Mouse (Mus musculus) E14TG2a.4 (cell line): ENCODE data around the gene Dbn1.

ENCODE experiments used
- H3K27me3 ChIP-seq: 2 replicates; pipeline ENCODE4 v1.6.1; 2014; ENCODE audit warnings: low read length, control low read depth; ENCODE audit not compliant: insufficient read depth
- H3K36me3 ChIP-seq: 2 replicates; pipeline ENCODE4 v1.6.1; 2014; ENCODE audit warnings: low read length, control low read depth; ENCODE audit not compliant: insufficient read depth
- H3K4me1 ChIP-seq: replicated peaks from 2 replicates; pipeline ENCODE4 v1.6.1; 2014; ENCODE audit warnings: low read depth, low read length, control low read depth
- H3K4me3 ChIP-seq: replicated peaks from 2 replicates; pipeline ENCODE4 v1.5.1; 2014; ENCODE audit warnings: mild to moderate bottlenecking, low read length
- H3K9me3 ChIP-seq: 2 replicates; pipeline ENCODE4 v1.6.1; 2014; ENCODE audit warnings: low read length, control low read depth
- CTCF ChIP-seq: conservative IDR thresholded peaks from 2 replicates; pipeline ENCODE4 v1.5.1; 2014; ENCODE audit warnings: low read length
- NANOG ChIP-seq: IDR thresholded peaks from 2 replicates; pipeline ENCODE4 v1.6.1; 2014; ENCODE audit warnings: borderline replicate concordance, low read length, mixed read lengths
- POU5F1 ChIP-seq: IDR thresholded peaks from 2 replicates; pipeline ENCODE4 v1.6.1; 2014; ENCODE audit warnings: low read length, borderline replicate concordance

The Dbn1 gene

GRCm38 (mm10) chr13:55429226-55429888 is 58.6 kb downstream of the Dbn1 start:
- H3K36me3 ChIP-seq = no peaks in the 10 kb centered on the region
- H3K27me3 ChIP-seq = peaks cover 25% of the 10 kb centered on the region
- TF ChIP-seq POU5F1 = no peak
- TF ChIP-seq NANOG = no peak
- TF ChIP-seq CTCF = no peak
- H3K4me1 ChIP-seq = no peaks in the 10 kb centered on the region; the same call in 1 of the 2 replicates
- no peak overlapping the region for H3K4me3 ChIP-seq
- H3K9me3 ChIP-seq = peaks cover 21% of the 10 kb centered on the region

GRCm38 (mm10) chr13:55426613-55427012 is 61.3 kb downstream of the Dbn1 start, which contains the start of gene F12:
Gene F12 (minus strand): TSS chr13:55426793.
- peaks cover 7% of the 10 kb centered on the region; the same call in 1 of the 2 replicates for H3K9me3 ChIP-seq
- H3K4me1 ChIP-seq = peaks cover 9% of the 10 kb centered on the region
- TF ChIP-seq POU5F1 (no peak), NANOG (no peak), CTCF (no peak)
- H3K27me3 ChIP-seq = peaks cover 37% of the 10 kb centered on the region
- H3K4me3 ChIP-seq = no peak within 1 kb of the TSS
- no peaks in the 10 kb centered on the region for H3K36me3 ChIP-seq
